ENCODE assay signal across 10 mouse cellular contexts in the genomic region with DNA sequence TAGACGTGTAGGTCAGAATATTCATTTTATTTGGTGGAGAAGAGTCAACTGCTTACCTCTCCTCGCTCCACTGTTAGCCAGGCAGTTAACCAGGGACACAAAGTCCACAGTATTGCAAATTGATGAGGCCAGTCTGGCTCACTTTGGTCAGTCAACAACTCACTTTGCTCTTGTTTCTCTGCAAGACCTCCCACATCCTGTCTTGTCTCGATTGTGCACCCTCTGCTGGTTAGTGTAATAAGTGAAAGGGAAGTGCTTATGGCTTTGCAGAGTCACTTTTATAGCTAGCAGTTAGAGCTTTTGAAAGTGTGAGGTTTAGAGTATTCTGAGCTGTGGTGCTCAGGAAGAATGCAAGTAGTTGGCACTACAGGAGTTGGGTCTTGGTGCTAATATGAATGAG. TPM values are rescaled to one million over a fixed set of nuclear protein-coding genes. Genes with fewer than 3 reads are reported as not detected.
DNase-seq lines count a peak whose midpoint lies in the region; ATAC-seq and TF ChIP-seq lines count a peak whose summit lies in the region.
"Had no signal": no experiment of that assay in that cellular context is flagged by ENCODE, and none has a peak within 500 bp of the region (broad histone marks: within the 10 kb centered on the region; RNA-seq: fewer than 3 reads in every experiment).

No protein-coding gene starts in this region.

- WGBS in hindbrain, postnatal 0 days, result 65% methylated on average over 3 of the region's 3 CpGs
- WGBS in hindbrain, embryonic 16.5 days, result 65% methylated on average over 3 of the region's 3 CpGs

- H3K9me3 ChIP-seq in hindbrain, postnatal 0 days (ENCODE audit: low read length), result no peaks in the 10 kb centered on the region
- no peaks in the 10 kb centered on the region for H3K9me3 ChIP-seq in hindbrain, embryonic 16.5 days (ENCODE audit: control insufficient read depth, low read length)
- H3K9me3 ChIP-seq: limb, embryonic 12.5 days had no signal

- no peak overlapping the region for H3K4me3 ChIP-seq in hindbrain, postnatal 0 days (ENCODE audit: low read length)
- H3K4me3 ChIP-seq in hindbrain, embryonic 16.5 days (ENCODE audit: low read length), result no peak overlapping the region
- H3K4me3 ChIP-seq: limb, embryonic 12.5 days had no signal

- H3K27ac ChIP-seq in hindbrain, postnatal 0 days, result no peak overlapping the region
- H3K27ac ChIP-seq in hindbrain, embryonic 16.5 days (ENCODE audit: low read depth, low read length), result no peak overlapping the region
- H3K27ac ChIP-seq: limb, embryonic 12.5 days had no signal

- no peak for ATAC-seq in hindbrain, postnatal 0 days
- ATAC-seq in hindbrain, embryonic 16.5 days, result no peak
- ATAC-seq in megakaryocyte-erythroid progenitor cell, adult 5-6 weeks (replicated peaks; ENCODE audit: low FRiP score, low TSS enrichment, poor library complexity, severe bottlenecking), result peak; percentile 81

- H3K9ac ChIP-seq in hindbrain, postnatal 0 days (replicated peaks; ENCODE audit: low read length), result no peak overlapping the region
- no peak overlapping the region for H3K9ac ChIP-seq in hindbrain, embryonic 16.5 days (ENCODE audit: low read depth, low read length)
- H3K9ac ChIP-seq: limb, embryonic 12.5 days had no signal

- H3K36me3 ChIP-seq in hindbrain, postnatal 0 days (ENCODE audit: insufficient read depth, low read length), result no peaks in the 10 kb centered on the region
- H3K36me3 ChIP-seq in hindbrain, embryonic 16.5 days (ENCODE audit: control insufficient read depth, insufficient read depth, low read length), result no peaks in the 10 kb centered on the region
- H3K36me3 ChIP-seq: limb, embryonic 12.5 days had no signal

- no peaks in the 10 kb centered on the region for H3K27me3 ChIP-seq in hindbrain, postnatal 0 days (ENCODE audit: insufficient read depth, low read length)
- H3K27me3 ChIP-seq in hindbrain, embryonic 16.5 days (replicated peaks; ENCODE audit: control insufficient read depth, insufficient read depth, low read length), result no peaks in the 10 kb centered on the region
- H3K27me3 ChIP-seq: limb, embryonic 12.5 days had no signal

- no peak for TF ChIP-seq POLR2A in brain, embryonic 14.5 days (IDR thresholded peaks at IDR 0.05; ENCODE audit: borderline replicate concordance, extremely low read depth, insufficient read depth, insufficient read length, poor library complexity, severe bottlenecking)

- TF ChIP-seq CTCF in hindbrain, postnatal 0 days (IDR thresholded peaks at IDR 0.05; ENCODE audit: low read depth), result peak; percentile 63
- peak; percentile 35; the same call in 1 of the 2 replicates for TF ChIP-seq CTCF in brain, embryonic 14.5 days (IDR thresholded peaks at IDR 0.05; ENCODE audit: borderline replicate concordance, extremely low read depth, insufficient read depth, insufficient read length)

- no peak overlapping the region for H3K4me2 ChIP-seq in hindbrain, postnatal 0 days (ENCODE audit: low read depth, low read length)
- no peak overlapping the region for H3K4me2 ChIP-seq in hindbrain, embryonic 16.5 days (ENCODE audit: low read length)
- H3K4me2 ChIP-seq: limb, embryonic 12.5 days had no signal

- peak; percentile 45 for DNase-seq in hindbrain, postnatal 0 days (ENCODE audit: low spot score)
- DNase-seq in CD8-positive naive resting alpha-beta T cell, adult 2 months (ENCODE audit: low read depth in 2 of 2, low spot score in 2 of 2), result peak; percentile 35 to 49
- DNase-seq in brain, embryonic 14.5 days (ENCODE audit: low read depth), result peak; percentile 59
- DNase-seq in kidney, postnatal 36 days, result peak; percentile 68 to 79
- no peak for DNase-seq in cerebellum, adult 8-10 months
- DNase-seq in cerebellum, postnatal 4 days (ENCODE audit: low spot score in 2 of 2), result no peak

- H3K4me1 ChIP-seq in hindbrain, postnatal 0 days (ENCODE audit: insufficient read depth, low read length), result no peaks in the 10 kb centered on the region
- no peaks in the 10 kb centered on the region for H3K4me1 ChIP-seq in hindbrain, embryonic 16.5 days (ENCODE audit: control insufficient read depth, insufficient read depth, low read depth, low read length)
- H3K4me1 ChIP-seq: limb, embryonic 12.5 days had no signal

RNA-seq across cellular contexts. Expression of gene Btbd18, which starts 1.4 kb away (rescaled TPM):
- total RNA-seq in hindbrain, postnatal 0 days (2014; rRNA removed), result not detected in 2 replicates
- 0.50 and 0.68 TPM in 2 replicates for polyA plus RNA-seq in hindbrain, postnatal 0 days (2015; fragmentation: Nextera tagmentation; extraction: Ambion mirVana)
- polyA plus RNA-seq in hindbrain, embryonic 16.5 days (2015; fragmentation: Nextera tagmentation; extraction: Ambion mirVana), result 0.26 and 0.44 TPM in 2 replicates
- not detected in 2 replicates for polyA plus RNA-seq in brain, embryonic 14.5 days (2012; rRNA removed)
- total RNA-seq in megakaryocyte-erythroid progenitor cell, adult 5-6 weeks (2014; fragmentation: Nextera tagmentation), result not detected in 2 replicates
- not detected in 2 replicates for total RNA-seq in megakaryocyte-erythroid progenitor cell, adult 5-6 weeks (2017)

RNA-seq across cellular contexts. Expression of gene Ctnnd1, which starts 9.7 kb away (rescaled TPM):
- 75.7 and 86.5 TPM in 2 replicates for total RNA-seq in hindbrain, postnatal 0 days (2014; rRNA removed)
- polyA plus RNA-seq in hindbrain, postnatal 0 days (2015; fragmentation: Nextera tagmentation; extraction: Ambion mirVana), result 12.7 and 15.8 TPM in 2 replicates
- 24.4 and 31.8 TPM in 2 replicates for polyA plus RNA-seq in hindbrain, embryonic 16.5 days (2015; fragmentation: Nextera tagmentation; extraction: Ambion mirVana)
- polyA plus RNA-seq in brain, embryonic 14.5 days (2012; rRNA removed), result 78.6 and 86.7 TPM in 2 replicates
- total RNA-seq in megakaryocyte-erythroid progenitor cell, adult 5-6 weeks (2014; fragmentation: Nextera tagmentation), result 24.2 and 27.2 TPM in 2 replicates
- 14.9 and 20.1 TPM in 2 replicates for total RNA-seq in megakaryocyte-erythroid progenitor cell, adult 5-6 weeks (2017)

RNA-seq across cellular contexts. Expression of gene Selenoh, which starts 10.3 kb away (rescaled TPM):
- 271 and 302 TPM in 2 replicates for total RNA-seq in hindbrain, postnatal 0 days (2014; rRNA removed)
- polyA plus RNA-seq in hindbrain, postnatal 0 days (2015; fragmentation: Nextera tagmentation; extraction: Ambion mirVana), result 247 and 248 TPM in 2 replicates
- polyA plus RNA-seq in hindbrain, embryonic 16.5 days (2015; fragmentation: Nextera tagmentation; extraction: Ambion mirVana), result 184 and 198 TPM in 2 replicates
- 193 and 319 TPM in 2 replicates for polyA plus RNA-seq in brain, embryonic 14.5 days (2012; rRNA removed)
- 164 and 169 TPM in 2 replicates for total RNA-seq in megakaryocyte-erythroid progenitor cell, adult 5-6 weeks (2014; fragmentation: Nextera tagmentation)
- 70.6 and 79.2 TPM in 2 replicates for total RNA-seq in megakaryocyte-erythroid progenitor cell, adult 5-6 weeks (2017)

RNA-seq across cellular contexts. Expression of gene Gm28635, which starts 17.6 kb away (rescaled TPM):
- not detected in 2 replicates for total RNA-seq in hindbrain, postnatal 0 days (2014; rRNA removed)
- polyA plus RNA-seq in hindbrain, postnatal 0 days (2015; fragmentation: Nextera tagmentation; extraction: Ambion mirVana), result not detected in 2 replicates
- polyA plus RNA-seq in hindbrain, embryonic 16.5 days (2015; fragmentation: Nextera tagmentation; extraction: Ambion mirVana), result not detected in 2 replicates
- 0.03 TPM in 1 of 2 replicates, not detected in the other for polyA plus RNA-seq in brain, embryonic 14.5 days (2012; rRNA removed)
- 0.82 TPM in 1 of 2 replicates, not detected in the other for total RNA-seq in megakaryocyte-erythroid progenitor cell, adult 5-6 weeks (2014; fragmentation: Nextera tagmentation)
- total RNA-seq in megakaryocyte-erythroid progenitor cell, adult 5-6 weeks (2017), result not detected in 2 replicates
- polyA plus RNA-seq: limb, embryonic 12.5 days; stomach, embryonic 14.5 days had no signal

RNA-seq across cellular contexts. Expression of gene Med19, which starts 17.9 kb away (rescaled TPM):
- total RNA-seq in hindbrain, postnatal 0 days (2014; rRNA removed), result 31.4 and 31.6 TPM in 2 replicates
- polyA plus RNA-seq in hindbrain, postnatal 0 days (2015; fragmentation: Nextera tagmentation; extraction: Ambion mirVana), result 47.4 and 47.5 TPM in 2 replicates
- polyA plus RNA-seq in hindbrain, embryonic 16.5 days (2015; fragmentation: Nextera tagmentation; extraction: Ambion mirVana), result 50.7 and 51.3 TPM in 2 replicates
- 33.6 and 40.1 TPM in 2 replicates for polyA plus RNA-seq in brain, embryonic 14.5 days (2012; rRNA removed)
- total RNA-seq in megakaryocyte-erythroid progenitor cell, adult 5-6 weeks (2014; fragmentation: Nextera tagmentation), result 29.3 and 38.1 TPM in 2 replicates
- total RNA-seq in megakaryocyte-erythroid progenitor cell, adult 5-6 weeks (2017), result 26.8 and 30.1 TPM in 2 replicates

Comparison
In these comparisons a context has a peak if more than half of its experiments do, and no peak if none do; other contexts are left out.
1. DNase-seq: peak in hindbrain, postnatal 0 days (single experiment), CD8-positive naive resting alpha-beta T cell, adult 2 months (2 of 2), brain, embryonic 14.5 days (single experiment) and kidney, postnatal 36 days (2 of 2); none in cerebellum, adult 8-10 months (single experiment) and cerebellum, postnatal 4 days (0 of 2).